Mouse (Mus musculus) gonadal fat pad, adult 2 months (tissue): ENCODE measurements around the gene Ccdc32. TPM values are rescaled to one million over a fixed set of nuclear protein-coding genes. Genes with fewer than 3 reads are reported as not detected.

Experiments used
- polyA plus RNA-seq: library from polyadenylated mRNA; depleted of rRNA; stranded (reverse); fragments of >200 nt; gene quantifications from 2 replicates; pipeline ENCODE4 v1.2.3, GENCODE M21; 2012; rRNA removed

Gene Ccdc32
- polyA plus RNA-seq, 1 experiment, result 10.3 TPM

Other genes with a start within 250 kb of the Ccdc32 start
- 2.1 and 4.8 TPM in 2 replicates for gene Disp2, start 249.7 kb downstream of the Ccdc32 start, polyA plus RNA-seq
- 2.0 and 2.8 TPM in 2 replicates for gene Knstrn, start 215.4 kb downstream of the Ccdc32 start, polyA plus RNA-seq
- gene Ivd, start 167.4 kb downstream of the Ccdc32 start, polyA plus RNA-seq, result 109 and 135 TPM in 2 replicates
- 22.9 and 29.9 TPM in 2 replicates for gene Bahd1, start 129.0 kb downstream of the Ccdc32 start, polyA plus RNA-seq
- gene Chst14, start 102.9 kb downstream of the Ccdc32 start, polyA plus RNA-seq, result 11.8 and 12.0 TPM in 2 replicates
- gene Rpusd2, start 5.4 kb upstream of the Ccdc32 start, polyA plus RNA-seq, result 2.8 and 3.5 TPM in 2 replicates
- 0.10 and 0.27 TPM in 2 replicates for gene Knl1, start 17.7 kb upstream of the Ccdc32 start, polyA plus RNA-seq
- 2.1 and 2.6 TPM in 2 replicates for gene Rad51, start 83.4 kb upstream of the Ccdc32 start, polyA plus RNA-seq
- 23.1 and 24.5 TPM in 2 replicates for gene Rmdn3, start 127.6 kb upstream of the Ccdc32 start, polyA plus RNA-seq
- 15.6 and 55.8 TPM in 2 replicates for gene Gchfr, start 138.4 kb upstream of the Ccdc32 start, polyA plus RNA-seq
- 0.03 TPM in 1 of 2 replicates, not detected in the other for gene Gm14137, start 145.1 kb upstream of the Ccdc32 start, polyA plus RNA-seq
- 45.3 and 57.7 TPM in 2 replicates for gene Zfyve19, start 179.2 kb upstream of the Ccdc32 start, polyA plus RNA-seq
- gene Dnajc17, start 179.4 kb upstream of the Ccdc32 start, polyA plus RNA-seq, result 6.7 and 8.9 TPM in 2 replicates
- 1.2 and 1.7 TPM in 2 replicates for gene Ppp1r14d, start 200.5 kb upstream of the Ccdc32 start, polyA plus RNA-seq
- 38.8 and 49.1 TPM in 2 replicates for gene Spint1, start 208.0 kb upstream of the Ccdc32 start, polyA plus RNA-seq
- gene Rhov, start 241.9 kb upstream of the Ccdc32 start, polyA plus RNA-seq, result 0.27 and 0.57 TPM in 2 replicates